Mouse (Mus musculus) myocyte (in vitro differentiated cells): ENCODE results near the gene Dock1.

Source experiments
- CEBPB ChIP-seq: IDR thresholded peaks from 2 replicates; pipeline ENCODE4 v1.6.1; 2011; ENCODE audit warnings: mild to moderate bottlenecking, moderate library complexity; ENCODE audit not compliant: poor library complexity, insufficient read depth, severe bottlenecking
- E2F4 ChIP-seq: IDR thresholded peaks from one replicate; pipeline ENCODE4 v1.6.1; 2011; ENCODE audit warnings: mild to moderate bottlenecking, control low read depth, moderate library complexity; ENCODE audit not compliant: insufficient read depth
- MYOD1 ChIP-seq, 3 experiments: IDR thresholded peaks; one replicate each; pipeline ENCODE4 v1.6.1; 2011; ENCODE audit warnings: control low read depth in 2 of 3, low read depth in 2 of 3, mild to moderate bottlenecking in 2 of 3, moderate library complexity in 1 of 3; ENCODE audit not compliant: insufficient read length in 2 of 3, control insufficient read depth in 1 of 3
- MYOG ChIP-seq, 3 experiments: IDR thresholded peaks; one replicate each; pipeline ENCODE4 v1.6.1; 2011; ENCODE audit warnings: control low read depth in 2 of 3, low read depth in 2 of 3, mild to moderate bottlenecking in 2 of 3; ENCODE audit not compliant: insufficient read length in 2 of 3, control insufficient read depth in 1 of 3, insufficient read depth in 1 of 3
- POLR2A ChIP-seq: IDR thresholded peaks from one replicate; pipeline ENCODE4 v1.6.1; 2011; ENCODE audit warnings: low read depth, mild to moderate bottlenecking, control low read depth, moderate library complexity; ENCODE audit not compliant: insufficient read length
- TCF12 ChIP-seq: IDR thresholded peaks from one replicate; pipeline ENCODE4 v1.6.1; 2011; ENCODE audit warnings: mild to moderate bottlenecking, control low read depth; ENCODE audit not compliant: poor library complexity, insufficient read depth, severe bottlenecking
- USF1 ChIP-seq: IDR thresholded peaks from one replicate; pipeline ENCODE4 v1.6.1; 2011; ENCODE audit warnings: low read depth, mild to moderate bottlenecking, control low read depth, moderate library complexity

DNA sequence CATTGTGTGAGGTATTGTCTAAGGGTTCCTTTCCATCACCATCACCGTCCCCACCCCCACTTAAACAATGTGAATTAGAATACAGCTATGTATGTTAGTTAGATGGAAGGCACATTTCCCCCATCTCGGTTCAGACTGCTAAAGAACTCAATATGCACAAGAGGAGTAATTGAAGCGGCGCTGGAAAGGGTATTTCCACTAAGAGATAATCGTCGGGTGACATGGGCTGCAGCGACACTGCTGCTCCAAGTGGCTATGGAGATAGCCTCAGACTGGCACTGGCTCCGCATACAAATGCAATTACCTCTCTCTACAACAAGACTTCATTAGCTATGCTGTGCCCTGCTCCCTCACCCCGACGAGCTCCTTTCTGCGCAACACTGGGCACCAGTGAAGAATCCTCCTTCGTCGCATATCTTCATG lies 222.0 kb downstream of the Dock1 start:
- TF ChIP-seq TCF12, result no peak
- no peak for TF ChIP-seq USF1
- no peak for TF ChIP-seq POLR2A
- TF ChIP-seq E2F4, result no peak
- TF ChIP-seq CEBPB, result no peak
- TF ChIP-seq MYOG (IDR thresholded peaks at IDR 0.05; ENCODE audit: control insufficient read depth in 1 of 3, insufficient read depth in 1 of 3, insufficient read length in 2 of 3, low read depth in 2 of 3), result no peak
- no peak for TF ChIP-seq MYOD1 (IDR thresholded peaks at IDR 0.05; ENCODE audit: control insufficient read depth in 1 of 3, insufficient read length in 2 of 3, low read depth in 2 of 3)
